Mouse (Mus musculus): ENCODE measurements around the gene Vps13a. TPM values are rescaled to one million over a fixed set of nuclear protein-coding genes. Genes with fewer than 3 reads are reported as not detected.
"Not testable (repeated sequence)": the region's sequence is repeated elsewhere in the genome, so short reads cannot be mapped to it uniquely, and the experiment has no call there.

Vps13a gene
- 10 to 100 TPM; 35.3 to 40.1 TPM for total RNA-seq (2021)
- long read RNA-seq, experiment 1, partial matches to known transcripts, result 7 of 13 reads
- long read RNA-seq, experiment 1, other reads (novel, unspliced or antisense), result 6 of 13 reads
- long read RNA-seq, experiment 2, partial matches to known transcripts, result 1 of 2 reads
- long read RNA-seq, experiment 2, other reads (novel, unspliced or antisense), result 1 of 2 reads

- peak; percentile 94 to 97 for DNase-seq
These were observed at the start of gene Vps13a for GRCm38 (mm10) chr19:16780790-16781384. TSS of gene Vps13a (minus strand) at chr19:16780933.

DNA sequence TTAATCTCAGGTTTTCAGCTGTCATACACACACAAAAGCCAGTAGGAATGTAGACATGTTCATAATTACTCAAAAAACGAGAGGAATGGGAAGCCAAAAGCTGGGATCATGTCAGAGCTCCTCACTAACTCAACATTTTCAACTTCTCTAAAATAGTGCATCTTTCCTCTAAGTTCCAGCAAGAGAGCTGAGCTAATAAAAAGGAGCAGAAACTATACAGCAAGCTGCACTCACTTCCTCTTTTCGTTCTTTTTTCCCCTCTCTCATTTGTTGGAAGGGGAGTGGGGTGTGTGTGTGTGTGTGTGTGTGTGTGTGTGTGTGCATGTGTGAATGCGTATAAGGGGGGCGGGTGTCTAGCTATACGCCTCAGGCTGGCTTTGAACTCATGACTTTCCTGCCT lies 46.9 kb upstream of the Vps13a start:
- DNase-seq, result no peak

DNA sequence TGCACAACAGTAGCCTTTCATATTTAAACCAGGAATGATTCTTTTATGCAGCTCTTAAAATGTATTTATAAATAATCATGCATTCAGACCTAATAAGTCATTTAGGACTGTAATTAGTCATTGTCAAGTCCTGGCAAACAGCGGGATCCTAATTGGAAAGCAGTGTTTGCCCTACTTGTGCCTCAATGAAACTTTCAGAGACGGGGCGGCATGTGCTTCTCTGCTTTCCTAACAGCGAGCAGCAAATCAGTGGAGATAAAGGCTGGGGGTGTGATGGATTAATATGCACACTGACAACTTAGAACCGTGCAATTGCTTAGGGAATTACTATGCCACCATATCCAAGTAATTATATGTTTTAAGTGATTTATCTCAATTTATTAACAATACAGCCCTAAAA lies 44.5 kb upstream of the Vps13a start:
- DNase-seq, result no peak

DNA sequence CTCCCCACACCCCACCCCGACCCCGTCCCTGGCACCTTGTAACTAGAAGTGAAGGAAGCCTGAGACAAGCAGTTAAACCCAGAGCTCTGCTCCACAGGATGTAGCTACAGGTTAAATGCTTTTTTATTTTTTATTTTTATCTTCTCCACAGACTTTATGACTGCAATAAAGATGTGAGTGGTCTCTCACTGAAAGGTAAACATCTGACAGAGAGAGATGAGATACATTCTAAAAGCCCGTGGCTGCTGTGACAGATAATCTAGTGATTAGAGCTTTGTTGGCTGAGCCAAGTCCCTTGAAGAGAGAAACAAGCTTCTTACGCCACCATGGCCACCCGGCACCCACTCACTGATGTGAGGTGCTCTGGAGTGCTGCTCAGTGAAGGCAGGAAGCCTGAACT lies 34.1 kb upstream of the Vps13a start:
- DNase-seq, result no peak

DNA sequence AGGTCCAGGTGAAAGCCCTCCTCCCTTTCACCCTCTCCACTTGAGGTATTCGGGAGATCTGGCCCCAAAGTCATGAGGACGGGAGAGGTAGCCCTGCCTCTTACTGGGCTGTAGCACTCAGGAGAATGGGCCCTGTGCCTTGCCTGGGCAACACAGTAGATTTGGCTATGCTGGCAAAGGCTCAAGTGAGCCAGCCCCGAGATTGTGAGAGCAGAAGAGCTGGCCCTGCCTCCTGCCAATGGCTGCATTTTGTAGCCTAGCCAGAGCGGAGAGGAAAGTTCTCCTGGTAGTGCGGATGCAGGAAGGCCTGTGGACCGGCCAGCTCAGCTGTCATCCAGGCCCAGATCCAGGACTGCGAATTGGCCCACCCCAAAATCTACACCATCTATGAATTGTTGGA lies 32.6 kb upstream of the Vps13a start:
- DNase-seq, result no peak

- no peak for DNase-seq
These were observed 31.4 kb upstream of the Vps13a start for GRCm38 (mm10) chr19:16812072-16812608.

DNA sequence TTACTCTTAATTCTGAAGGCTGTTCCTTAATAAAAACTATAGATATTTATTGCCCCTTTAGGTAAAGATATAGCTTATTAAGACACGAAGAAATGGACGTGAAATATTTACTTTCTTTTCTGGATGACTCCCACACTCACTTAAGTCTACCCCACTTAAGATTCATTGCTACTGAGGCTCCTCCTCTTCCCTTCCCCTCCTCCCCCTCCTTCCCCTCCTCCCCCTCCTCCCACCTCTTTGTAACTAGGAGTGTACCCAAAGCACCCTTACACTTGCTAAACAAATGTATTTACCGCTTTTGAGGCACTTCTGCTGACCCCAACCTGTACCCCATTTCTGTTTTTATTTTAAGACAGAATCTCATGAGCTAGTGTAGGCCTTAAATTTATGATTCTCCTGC lies 24.4 kb upstream of the Vps13a start:
- no peak for DNase-seq

GRCm38 (mm10) chr19:16804578-16804977 lies 23.8 kb upstream of the Vps13a start:
- no peak for DNase-seq

- peak; percentile 11 to 41 for DNase-seq
These were observed 22.0 kb upstream of the Vps13a start for GRCm38 (mm10) chr19:16802707-16803106.

DNA sequence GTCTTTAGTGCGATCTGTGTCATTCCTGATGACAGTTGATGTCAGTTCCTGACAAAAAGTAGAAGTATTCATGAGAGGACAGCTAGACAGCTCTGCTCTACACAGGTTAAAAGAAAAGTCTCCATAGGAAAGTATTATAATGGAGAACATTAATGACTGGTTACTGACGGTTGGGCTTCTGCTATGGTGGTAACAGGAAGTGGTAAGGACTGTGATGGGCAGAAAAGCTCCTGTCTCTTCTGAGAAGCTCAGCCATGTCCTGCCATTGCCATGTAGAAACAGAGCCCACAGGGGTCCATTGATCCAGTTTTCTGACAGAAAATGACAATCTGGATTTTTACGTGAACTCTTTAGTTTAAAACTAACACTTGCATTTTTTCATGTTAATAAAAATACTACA lies 21.4 kb upstream of the Vps13a start:
- DNase-seq, result no peak

- DNase-seq, result peak in 1 of 2 experiments; percentile 7
These were observed 17.2 kb upstream of the Vps13a start for GRCm38 (mm10) chr19:16797923-16798322.

DNA sequence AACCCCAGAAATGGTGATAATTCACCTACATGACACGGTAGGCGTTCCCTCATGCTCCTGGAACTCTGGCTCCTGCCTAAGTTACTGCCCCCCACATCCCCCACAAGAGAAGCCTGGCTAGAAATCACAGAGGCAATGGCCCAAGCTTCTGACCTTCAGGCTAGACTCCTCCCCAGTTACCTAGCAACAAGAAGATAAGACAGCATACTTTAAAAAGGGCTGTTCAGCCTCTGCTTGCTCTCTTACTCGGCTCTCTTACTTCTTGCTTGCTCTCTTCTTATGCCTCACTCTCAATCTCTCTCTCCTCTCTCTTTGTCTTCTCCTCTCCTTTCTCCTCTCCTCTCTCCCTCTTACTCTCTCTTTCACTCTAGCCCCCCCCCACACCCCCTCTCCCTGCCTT lies 13.8 kb upstream of the Vps13a start:
- not testable (repeated sequence) for DNase-seq

DNA sequence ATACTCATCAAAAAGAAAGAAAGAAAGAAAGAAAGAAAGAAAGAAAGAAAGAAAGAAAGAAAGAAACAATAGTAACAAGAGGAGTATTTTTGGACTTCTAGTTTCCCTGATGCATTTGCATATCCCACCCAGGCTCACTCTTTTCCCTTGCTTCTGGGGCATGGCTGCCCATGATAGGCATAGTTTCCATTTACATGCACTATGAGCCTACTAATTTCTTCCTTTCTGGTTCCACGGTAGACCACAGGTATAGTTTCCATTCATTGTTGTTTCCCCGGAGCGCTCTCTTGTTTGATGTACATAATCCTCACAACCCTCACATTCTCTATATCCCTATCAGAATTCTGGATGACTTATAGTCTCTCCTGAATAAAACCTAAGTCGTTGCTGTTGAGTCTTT lies 9.2 kb upstream of the Vps13a start:
- no peak for DNase-seq

GRCm38 (mm10) chr19:16784879-16785278 lies 4.1 kb upstream of the Vps13a start:
- no peak for DNase-seq

DNA sequence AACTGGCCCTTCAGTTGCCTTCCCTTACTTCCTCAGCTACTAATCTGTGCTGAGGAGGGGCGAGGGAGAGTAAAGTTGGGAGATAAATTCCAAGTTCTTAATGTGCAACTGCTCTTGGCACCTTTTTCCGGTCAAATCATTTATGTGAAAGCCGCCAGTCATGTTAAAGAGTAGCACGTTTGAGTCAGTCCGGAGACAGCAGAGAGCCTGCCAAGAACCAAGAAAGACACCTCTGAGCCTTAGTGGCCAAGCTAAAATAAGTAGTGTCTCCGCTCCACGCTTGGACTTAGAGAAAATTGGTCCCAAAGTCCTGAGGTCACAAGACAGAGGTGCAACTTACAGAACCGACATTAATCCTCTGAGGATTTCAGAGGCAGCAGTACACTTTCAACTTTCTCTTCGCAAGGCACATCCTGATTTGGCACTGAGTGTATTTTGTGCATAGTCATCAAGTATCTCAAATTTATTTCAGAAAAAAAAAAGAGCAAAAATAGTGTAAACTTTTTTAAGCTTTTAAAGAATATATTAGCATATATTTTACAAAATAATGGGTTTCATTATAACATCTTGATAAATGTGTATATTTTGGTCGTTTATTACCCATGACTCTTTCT lies 780 bp upstream of the Vps13a start:
- no peak for DNase-seq

DNA sequence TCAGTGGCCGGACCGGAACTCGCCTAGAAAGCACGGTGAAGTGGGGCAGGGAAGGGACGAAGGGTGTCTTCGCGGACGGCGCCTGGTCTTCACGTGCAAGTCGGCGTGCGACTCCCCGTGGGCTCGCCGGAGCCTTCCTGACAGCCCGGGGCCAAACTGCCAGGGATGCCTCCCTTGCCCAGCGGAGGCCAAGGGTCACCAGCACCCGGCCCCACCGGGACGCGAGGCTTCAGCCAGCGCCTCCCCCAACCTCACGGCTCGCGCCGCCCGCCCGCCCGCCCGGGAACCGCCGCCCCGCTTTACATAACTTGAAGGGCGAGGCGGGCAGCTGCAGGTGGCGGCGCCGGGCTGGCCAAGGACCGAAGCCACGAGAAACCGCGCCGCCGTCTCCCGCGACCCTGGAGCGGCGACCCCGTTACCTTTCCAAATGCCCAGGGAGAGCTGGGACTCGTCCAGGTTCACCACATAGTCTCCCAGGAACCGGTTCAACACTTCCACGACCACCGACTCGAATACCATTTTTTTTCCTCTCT lies 416 bp downstream of the Vps13a start:
- peak; percentile 54 to 70 for DNase-seq

DNA sequence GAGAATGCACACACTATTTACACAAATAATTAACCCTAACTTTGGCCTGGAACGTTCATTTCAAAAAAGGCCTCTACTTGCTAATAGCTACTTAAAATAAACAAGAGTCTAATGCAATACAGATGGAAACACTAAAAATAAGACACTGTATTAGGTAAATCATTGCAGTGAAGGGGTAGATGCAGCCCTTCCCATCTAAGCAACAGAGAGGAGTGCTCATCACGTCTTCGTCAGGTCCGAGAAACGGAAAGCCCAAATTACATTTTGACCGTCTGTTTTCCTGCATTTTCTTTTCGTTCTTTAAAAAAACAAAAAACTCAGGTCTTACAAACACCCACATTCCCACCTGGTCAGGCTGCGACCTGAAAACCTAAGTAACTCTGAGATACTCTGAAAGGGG lies 947 bp downstream of the Vps13a start:
- DNase-seq, result no peak

- DNase-seq, result no peak
These were observed 1.5 kb downstream of the Vps13a start for GRCm38 (mm10) chr19:16779281-16779680.

- no peak for DNase-seq
These were observed 2.2 kb downstream of the Vps13a start for GRCm38 (mm10) chr19:16778578-16778977.

- DNase-seq, result no peak
These were observed 2.8 kb downstream of the Vps13a start for GRCm38 (mm10) chr19:16777901-16778300.

- not testable (repeated sequence) for DNase-seq
These were observed 3.3 kb downstream of the Vps13a start for GRCm38 (mm10) chr19:16777391-16777790.

DNA sequence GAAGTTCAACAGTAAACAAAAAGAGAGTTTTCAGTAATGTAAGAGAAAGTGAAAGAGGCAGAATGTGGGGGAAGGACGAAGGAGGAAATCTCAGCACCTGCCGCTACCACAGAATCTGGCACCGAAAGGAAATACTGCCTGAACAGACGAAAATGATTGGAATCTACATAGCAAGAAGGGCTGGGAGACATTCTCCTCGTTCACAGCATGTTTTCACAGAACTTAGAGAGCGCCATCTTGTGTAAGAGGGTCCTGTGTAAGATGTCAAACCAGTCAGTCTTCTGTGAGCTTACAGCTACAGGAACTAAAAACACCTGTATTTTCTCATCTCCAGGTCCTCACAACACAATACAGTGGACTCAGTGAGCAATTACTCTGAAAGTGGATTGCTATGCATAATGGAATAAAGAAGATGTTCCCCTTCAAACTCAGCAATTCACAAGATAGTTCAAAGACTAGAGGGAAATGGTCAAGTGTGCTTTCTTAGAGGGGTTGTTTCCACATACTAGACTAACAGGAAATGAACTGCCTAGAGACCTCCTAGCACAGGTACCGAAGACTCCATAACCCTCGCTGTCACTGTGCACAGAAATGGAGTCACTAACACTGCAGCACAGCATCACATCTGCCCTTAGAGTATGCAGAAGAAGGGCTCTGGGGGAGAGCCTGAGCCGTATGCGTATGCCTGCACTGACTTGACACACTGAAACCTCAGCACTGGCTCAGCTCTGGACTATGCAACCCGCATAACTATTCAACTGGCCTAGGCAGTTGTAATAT lies 7.3 kb downstream of the Vps13a start:
- no peak for DNase-seq

GRCm38 (mm10) chr19:16767407-16767806 lies 13.3 kb downstream of the Vps13a start:
- DNase-seq, result no peak
